Mouse (Mus musculus) intestine, postnatal 0 days (tissue): ENCODE measurements around the gene Slc25a16. TPM values are rescaled to one million over a fixed set of nuclear protein-coding genes. Genes with fewer than 3 reads are reported as not detected.

ENCODE experiments used
- ATAC-seq: fragments of 200-750 bp; cut with Nextera tagmentation; 2 replicates; pipeline ENCODE4 v1.8.0; 2017; ENCODE audit warnings: mild to moderate bottlenecking, moderate TSS enrichment, moderate library complexity
- H3K27ac ChIP-seq: fragments of 300-500 bp; sonication (generic); 2 replicates; pipeline ENCODE4 v1.5.1; 2014; ENCODE audit warnings: mild to moderate bottlenecking, low read depth, low read length, moderate library complexity
- H3K27me3 ChIP-seq: fragments of 300-500 bp; sonication (generic); replicated peaks from 2 replicates; pipeline ENCODE4 v1.6.1; 2014; ENCODE audit warnings: low read length, mixed read lengths; ENCODE audit not compliant: control insufficient read depth, insufficient read depth
- H3K36me3 ChIP-seq: fragments of 300-500 bp; sonication (generic); 2 replicates; pipeline ENCODE4 v1.6.1; 2014; ENCODE audit warnings: mild to moderate bottlenecking, moderate library complexity; ENCODE audit not compliant: control insufficient read depth, insufficient read depth
- H3K4me1 ChIP-seq: fragments of 300-500 bp; sonication (generic); replicated peaks from 2 replicates; pipeline ENCODE4 v1.6.1; 2014; ENCODE audit warnings: antibody characterized with exemption, low read length, mixed read lengths; ENCODE audit not compliant: control insufficient read depth, insufficient read depth
- H3K4me2 ChIP-seq: fragments of 300-500 bp; sonication (generic); replicated peaks from 2 replicates; pipeline ENCODE4 v1.6.1; 2014; ENCODE audit warnings: low read depth, mild to moderate bottlenecking, moderate library complexity
- H3K4me3 ChIP-seq: fragments of 300-500 bp; sonication (generic); 2 replicates; pipeline ENCODE4 v1.5.1; 2014; ENCODE audit warnings: low read depth, low read length
- H3K9ac ChIP-seq: fragments of 300-500 bp; sonication (generic); 2 replicates; pipeline ENCODE4 v1.6.1; 2014; ENCODE audit warnings: mild to moderate bottlenecking, low read depth, low read length
- H3K9me3 ChIP-seq: fragments of 300-500 bp; sonication (generic); 2 replicates; pipeline ENCODE4 v1.6.1; 2016; ENCODE audit warnings: mixed run types; ENCODE audit not compliant: control insufficient read depth
- CTCF ChIP-seq: sonication (generic); IDR thresholded peaks from 2 replicates; pipeline ENCODE4 v1.5.1; 2016; ENCODE audit warnings: low read depth, mild to moderate bottlenecking, control low read depth, antibody characterized with exemption, moderate library complexity
- WGBS: fragments of 180-500 bp; shearing (Covaris S2); extraction: QIAGEN DNeasy Blood & Tissue Kit; methylation state at CpG from one replicate; pipeline ENCODE4 v1.1.7; 2014; 5-methylcytosine and 5-hydroxymethylcytosine counted together
- polyA plus RNA-seq: library from polyadenylated mRNA; unstranded; fragments of >200 nt; fragmentation: Nextera tagmentation; extraction: Ambion mirVana; gene quantifications from 2 replicates; pipeline ENCODE4 v1.2.1, GENCODE M21; 2015

Gene Slc25a16
- polyA plus RNA-seq, 1 experiment from 2014 or later = 14.6 TPM

DNA sequence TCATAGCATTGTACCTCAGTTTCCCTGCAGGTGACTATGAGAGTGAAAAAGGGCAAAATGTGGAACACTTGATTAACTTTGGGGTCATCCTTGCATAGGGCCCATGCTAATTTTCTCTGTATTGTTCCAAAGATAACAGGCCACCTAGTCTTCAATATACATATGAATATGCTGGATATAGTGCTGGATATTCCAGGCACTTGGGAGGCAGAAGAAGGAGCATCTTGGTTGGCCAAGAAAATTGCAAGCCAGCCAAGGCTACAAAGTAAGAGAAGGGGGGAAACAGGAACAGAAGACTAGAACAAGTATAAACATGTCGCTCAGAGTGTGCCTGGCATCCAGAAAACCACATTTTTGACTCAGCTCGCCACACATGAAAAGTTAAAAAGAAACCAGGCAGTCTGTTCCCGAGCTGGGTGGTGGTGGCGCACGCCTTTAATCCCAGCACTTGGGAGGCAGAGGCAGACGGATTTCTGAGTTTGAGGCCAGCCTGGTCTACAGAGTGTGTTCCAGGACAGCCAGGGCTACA, 27.0 kb upstream of the Slc25a16 start:
- WGBS = 62% methylated on average over 6 of the region's 6 CpGs

GRCm38 (mm10) chr10:62894447-62894846, 26.0 kb upstream of the Slc25a16 start:
- no peak for ATAC-seq
- WGBS = 70% methylated on average over 3 of the region's 3 CpGs
- no peak overlapping the region for H3K27ac ChIP-seq
- H3K36me3 ChIP-seq = no peaks in the 10 kb centered on the region
- H3K4me1 ChIP-seq = no peaks in the 10 kb centered on the region
- H3K9me3 ChIP-seq = no peaks in the 10 kb centered on the region
- TF ChIP-seq CTCF = no peak
- no peak overlapping the region for H3K4me2 ChIP-seq
- no peak overlapping the region for H3K9ac ChIP-seq
- no peak overlapping the region for H3K4me3 ChIP-seq
- no peaks in the 10 kb centered on the region for H3K27me3 ChIP-seq

More for the DNA sequence above, 27.0 kb upstream of the Slc25a16 start:
- no peaks in the 10 kb centered on the region for H3K36me3 ChIP-seq
- no peak for TF ChIP-seq CTCF
- H3K4me1 ChIP-seq = no peaks in the 10 kb centered on the region
- ATAC-seq = no peak
- H3K4me3 ChIP-seq = no peak overlapping the region
- no peak overlapping the region for H3K4me2 ChIP-seq
- H3K9me3 ChIP-seq = no peaks in the 10 kb centered on the region
- H3K9ac ChIP-seq = no peak overlapping the region
- H3K27me3 ChIP-seq = no peaks in the 10 kb centered on the region
- H3K27ac ChIP-seq = no peak overlapping the region

DNA sequence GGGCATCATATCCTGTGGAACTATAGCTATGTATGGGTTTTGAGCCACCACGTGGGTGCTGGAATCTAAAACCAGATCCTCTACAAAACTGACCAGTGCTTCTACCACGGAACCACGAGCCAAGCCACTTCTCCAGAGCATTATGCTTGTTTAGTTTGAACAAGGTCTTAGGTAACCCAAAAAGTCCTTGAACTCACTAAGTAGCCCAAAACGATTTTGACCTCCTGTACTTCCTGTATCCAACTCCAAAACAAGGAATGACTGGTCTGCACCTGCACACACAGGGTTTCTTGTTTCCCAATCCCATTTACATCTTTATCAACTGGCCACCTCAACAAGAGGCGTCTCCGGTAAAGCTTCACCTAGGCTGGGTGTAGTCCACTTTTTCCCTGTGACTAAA, 25.0 kb upstream of the Slc25a16 start:
- Histone ChIP-seq H3K9ac (no peak overlapping the region), H3K27ac (no peak overlapping the region), H3K36me3 (no peaks in the 10 kb centered on the region), H3K4me1 (no peaks in the 10 kb centered on the region), H3K4me3 (no peak overlapping the region), H3K4me2 (no peak overlapping the region), H3K27me3 (no peaks in the 10 kb centered on the region), H3K9me3 (no peaks in the 10 kb centered on the region)
- ATAC-seq = no peak
- WGBS = 72% methylated on average over 6 of the region's 6 CpGs
- TF ChIP-seq CTCF = no peak

- no peak overlapping the region for H3K4me3 ChIP-seq
- no peak overlapping the region for H3K27ac ChIP-seq
- no peaks in the 10 kb centered on the region for H3K36me3 ChIP-seq
- no peaks in the 10 kb centered on the region for H3K27me3 ChIP-seq
- ATAC-seq = no peak
- H3K9me3 ChIP-seq = no peaks in the 10 kb centered on the region
- TF ChIP-seq CTCF = no peak
- 65% methylated on average over 4 of the region's 4 CpGs for WGBS
- no peak overlapping the region for H3K4me2 ChIP-seq
- no peak overlapping the region for H3K9ac ChIP-seq
- no peaks in the 10 kb centered on the region for H3K4me1 ChIP-seq
Observed at GRCm38 (mm10) chr10:62896035-62896434, 24.4 kb upstream of the Slc25a16 start.

- WGBS = 72% methylated on average over 4 of the region's 4 CpGs
- no peak for ATAC-seq
- Histone ChIP-seq H3K4me3 (no peak overlapping the region), H3K36me3 (no peaks in the 10 kb centered on the region), H3K4me1 (no peaks in the 10 kb centered on the region), H3K9ac (no peak overlapping the region), H3K9me3 (no peaks in the 10 kb centered on the region), H3K4me2 (no peak overlapping the region), H3K27ac (no peak overlapping the region), H3K27me3 (no peaks in the 10 kb centered on the region)
- TF ChIP-seq CTCF = peak; percentile 40
Observed at GRCm38 (mm10) chr10:62896774-62897173, 23.7 kb upstream of the Slc25a16 start.

DNA sequence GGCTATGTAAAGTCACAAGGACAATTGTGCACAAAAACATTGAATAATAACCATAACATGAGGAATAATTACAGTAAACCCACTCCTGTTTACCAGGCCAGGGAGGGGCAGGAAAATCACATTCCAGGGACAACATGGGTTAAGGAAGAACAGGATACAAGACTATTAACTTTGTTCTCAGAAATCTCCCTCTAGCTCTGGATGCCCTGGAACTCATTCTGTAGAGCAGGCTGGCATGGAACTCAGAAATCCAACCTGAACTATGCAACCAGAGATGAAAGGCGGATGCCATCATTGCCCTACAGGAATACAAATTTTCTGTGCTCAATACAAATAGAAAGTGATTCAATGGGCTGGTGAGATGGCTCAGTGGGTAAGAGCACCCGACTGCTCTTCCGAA, 23.0 kb upstream of the Slc25a16 start:
- H3K4me2 ChIP-seq = no peak overlapping the region
- H3K27me3 ChIP-seq = no peaks in the 10 kb centered on the region
- H3K4me3 ChIP-seq = no peak overlapping the region
- H3K4me1 ChIP-seq = no peaks in the 10 kb centered on the region
- no peak for ATAC-seq
- no peak overlapping the region for H3K9ac ChIP-seq
- TF ChIP-seq CTCF = no peak
- H3K27ac ChIP-seq = no peak overlapping the region
- H3K36me3 ChIP-seq = no peaks in the 10 kb centered on the region
- H3K9me3 ChIP-seq = no peaks in the 10 kb centered on the region
- 97% methylated on average over 3 of the region's 3 CpGs for WGBS

- Histone ChIP-seq H3K4me2 (no peak overlapping the region), H3K4me3 (no peak overlapping the region), H3K4me1 (no peaks in the 10 kb centered on the region), H3K9me3 (no peaks in the 10 kb centered on the region), H3K27ac (no peak overlapping the region), H3K27me3 (no peaks in the 10 kb centered on the region), H3K9ac (no peak overlapping the region), H3K36me3 (no peaks in the 10 kb centered on the region)
- WGBS = 81% methylated on average over 2 of the region's 2 CpGs
- ATAC-seq = no peak
- no peak for TF ChIP-seq CTCF
Observed at GRCm38 (mm10) chr10:62898061-62898460, 22.4 kb upstream of the Slc25a16 start.
